16 mouse cellular contexts compared by ENCODE assay signal in genomic region chr9:32962679-32963205, GRCm38 (mm10).
"Had no signal": no experiment of that assay in that cellular context is flagged by ENCODE, and none has a peak within 500 bp of the region (broad histone marks: within the 10 kb centered on the region; RNA-seq: fewer than 3 reads in every experiment).

No protein-coding gene starts in this region.

- ATAC-seq: liver, postnatal 0 days; midbrain, embryonic 15.5 days had no signal

- H3K36me3 ChIP-seq: limb, embryonic 12.5 days; liver, embryonic 13.5 days; lung, embryonic 15.5 days; midbrain, embryonic 15.5 days; neural tube, embryonic 13.5 days had no signal

- H3K4me1 ChIP-seq: limb, embryonic 12.5 days; liver, embryonic 13.5 days; lung, embryonic 15.5 days; megakaryocyte, embryonic 14.5 days; midbrain, embryonic 15.5 days; neural tube, embryonic 13.5 days had no signal

- DNase-seq: kidney, postnatal 36 days; layer of hippocampus, adult 9-11 months; layer of hippocampus, postnatal 36 days; liver; liver, embryonic 13.5 days; liver, postnatal 0 days; lung, postnatal 14 days; thymus, postnatal 4 days had no signal

- H3K9me3 ChIP-seq: limb, embryonic 12.5 days; liver, embryonic 13.5 days; lung, embryonic 15.5 days; megakaryocyte, embryonic 14.5 days; neural tube, embryonic 13.5 days had no signal

- H3K4me2 ChIP-seq: limb, embryonic 12.5 days; liver, embryonic 13.5 days; lung, embryonic 15.5 days; midbrain, embryonic 11.5 days; midbrain, embryonic 15.5 days; neural tube, embryonic 13.5 days had no signal

- H3K27me3 ChIP-seq: limb, embryonic 12.5 days; liver, embryonic 13.5 days; lung, embryonic 15.5 days; megakaryocyte, embryonic 14.5 days; midbrain, embryonic 15.5 days; neural tube, embryonic 13.5 days had no signal

- H3K4me3 ChIP-seq: limb, embryonic 12.5 days; liver, embryonic 13.5 days; lung, embryonic 15.5 days; megakaryocyte, embryonic 14.5 days; midbrain, embryonic 15.5 days; neural tube, embryonic 13.5 days had no signal

- H3K9ac ChIP-seq: limb, embryonic 12.5 days; liver, embryonic 13.5 days; liver, postnatal 0 days; lung, embryonic 15.5 days; midbrain, embryonic 15.5 days; neural tube, embryonic 13.5 days had no signal

- H3K27ac ChIP-seq: kidney, postnatal 0 days; limb, embryonic 12.5 days; liver, embryonic 13.5 days; lung, embryonic 15.5 days; macrophage; midbrain, embryonic 15.5 days; neural tube, embryonic 13.5 days had no signal
